Mouse (Mus musculus): ENCODE results near the gene Gm28041.
"Not testable (repeated sequence)": the region's sequence is repeated elsewhere in the genome, so short reads cannot be mapped to it uniquely, and the experiment has no call there.

DNA sequence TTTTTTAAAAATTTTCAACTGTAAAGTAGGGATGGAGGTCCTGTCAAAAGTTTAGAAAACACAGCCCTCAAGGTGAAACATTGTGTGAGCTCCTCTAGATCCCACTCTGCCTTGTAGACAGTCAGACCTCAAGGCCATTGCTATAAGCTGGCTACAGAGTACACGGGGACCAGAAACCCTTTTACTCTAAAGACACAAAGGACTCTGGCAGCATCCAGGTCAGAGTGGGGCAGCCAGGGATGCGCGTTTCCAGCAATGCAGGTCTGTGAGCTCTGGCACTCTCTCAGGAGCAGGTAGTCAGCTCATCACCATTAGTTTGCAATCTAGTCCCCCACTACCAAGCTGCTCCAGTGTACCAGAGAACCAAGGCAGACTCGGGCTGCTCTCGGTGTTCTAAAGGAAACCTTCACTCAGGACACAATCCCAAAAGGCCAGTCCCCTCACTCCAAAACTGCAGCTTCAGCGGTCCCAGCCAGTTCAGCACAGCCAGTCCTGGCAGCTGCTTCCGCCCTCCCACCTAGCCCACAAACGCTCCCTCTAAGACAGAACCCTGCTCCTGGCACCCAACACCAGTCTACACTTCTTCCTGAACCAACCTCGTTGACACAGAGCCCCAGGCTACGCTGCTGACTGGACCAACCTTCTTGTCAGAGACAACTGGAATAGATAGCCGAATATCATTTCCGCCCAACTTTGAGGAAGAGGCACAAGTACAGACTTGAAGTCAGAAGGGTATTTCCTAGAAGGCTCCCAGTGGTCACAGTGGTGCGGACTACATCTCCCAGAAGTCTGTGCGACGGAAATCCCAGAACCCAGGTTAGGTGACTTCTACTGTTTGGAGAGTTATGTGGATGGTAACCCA lies at the start of gene Gm28041, which contains the start of gene Zfp456:
- not testable (repeated sequence) for TF ChIP-seq POLR2A (IDR thresholded peaks at IDR 0.05; ENCODE audit: control insufficient read depth, low read depth, low read length); CTCF (IDR thresholded peaks at IDR 0.05; ENCODE audit: control insufficient read depth, insufficient read depth, insufficient replicate concordance, low read depth, low read length)

All from testis, adult 2 months (tissue).